Mouse (Mus musculus) midbrain, embryonic 11.5 days (tissue): Measurements from ENCODE around the gene Cfap54. TPM values are rescaled to one million over a fixed set of nuclear protein-coding genes. Genes with fewer than 3 reads are reported as not detected.

ENCODE experiments used
- ATAC-seq: fragments of 200-750 bp; cut with Nextera tagmentation; 2 replicates; pipeline ENCODE4 v1.8.0; 2017; ENCODE audit warnings: moderate TSS enrichment, moderate library complexity; ENCODE audit not compliant: low FRiP score
- DNase-seq: peaks from one replicate; pipeline ENCODE4 v3.0.0; 2015; ENCODE audit warnings: low spot score; ENCODE audit errors: missing footprints
- H3K27ac ChIP-seq: fragments of 300-500 bp; sonication (generic); 2 replicates; pipeline ENCODE4 v1.5.1; 2014; ENCODE audit warnings: low read depth, low read length
- H3K27me3 ChIP-seq: fragments of 300-500 bp; sonication (generic); 2 replicates; pipeline ENCODE4 v1.6.1; 2014; ENCODE audit warnings: mild to moderate bottlenecking, low read length, moderate library complexity, mixed read lengths; ENCODE audit not compliant: control insufficient read depth, insufficient read depth
- H3K36me3 ChIP-seq: fragments of 300-500 bp; sonication (generic); 2 replicates; pipeline ENCODE4 v1.6.1; 2014; ENCODE audit warnings: mild to moderate bottlenecking, low read length, moderate library complexity, mixed read lengths; ENCODE audit not compliant: control insufficient read depth, insufficient read depth
- H3K4me1 ChIP-seq: fragments of 300-500 bp; sonication (generic); 2 replicates; pipeline ENCODE4 v1.6.1; 2014; ENCODE audit warnings: low read length; ENCODE audit not compliant: control insufficient read depth, insufficient read depth
- H3K4me2 ChIP-seq: fragments of 300-500 bp; sonication (generic); 2 replicates; pipeline ENCODE4 v1.6.1; 2014; ENCODE audit warnings: mild to moderate bottlenecking, moderate library complexity
- H3K4me3 ChIP-seq: fragments of 300-500 bp; sonication (generic); 2 replicates; pipeline ENCODE4 v1.5.1; 2014; ENCODE audit warnings: low read depth, low read length
- H3K9ac ChIP-seq: fragments of 300-500 bp; sonication (generic); 2 replicates; pipeline ENCODE4 v1.6.1; 2014; ENCODE audit warnings: low read length
- H3K9me3 ChIP-seq: fragments of 300-500 bp; sonication (generic); 2 replicates; pipeline ENCODE4 v1.6.1; 2016; ENCODE audit warnings: low read length; ENCODE audit not compliant: control insufficient read depth
- WGBS: fragments of 180-500 bp; shearing (Covaris S2); extraction: QIAGEN DNeasy Blood & Tissue Kit; methylation state at CpG from one replicate; pipeline ENCODE4 v1.1.7; 2014; 5-methylcytosine and 5-hydroxymethylcytosine counted together
- polyA plus RNA-seq: library from polyadenylated mRNA; unstranded; fragments of >200 nt; fragmentation: Nextera tagmentation; extraction: Ambion mirVana; gene quantifications from 2 replicates; pipeline ENCODE4 v1.2.1, GENCODE M21; 2014

Gene Cfap54
- polyA plus RNA-seq, 1 experiment from 2014 or later = 0.89 TPM

GRCm38 (mm10) chr10:93014059-93014795 lies 67.2 kb downstream of the Cfap54 start:
- Histone ChIP-seq H3K4me3 (no peak overlapping the region), H3K9ac (no peak overlapping the region), H3K36me3 (no peaks in the 10 kb centered on the region), H3K4me2 (no peak overlapping the region), H3K9me3 (no peaks in the 10 kb centered on the region), H3K27me3 (no peaks in the 10 kb centered on the region), H3K27ac (no peak overlapping the region), H3K4me1 (no peaks in the 10 kb centered on the region)
- DNase-seq (peak; percentile 97), ATAC-seq (peak; percentile 44; the same call in 1 of the 2 replicates)
- 43% methylated on average over 8 of the region's 8 CpGs for WGBS

DNA sequence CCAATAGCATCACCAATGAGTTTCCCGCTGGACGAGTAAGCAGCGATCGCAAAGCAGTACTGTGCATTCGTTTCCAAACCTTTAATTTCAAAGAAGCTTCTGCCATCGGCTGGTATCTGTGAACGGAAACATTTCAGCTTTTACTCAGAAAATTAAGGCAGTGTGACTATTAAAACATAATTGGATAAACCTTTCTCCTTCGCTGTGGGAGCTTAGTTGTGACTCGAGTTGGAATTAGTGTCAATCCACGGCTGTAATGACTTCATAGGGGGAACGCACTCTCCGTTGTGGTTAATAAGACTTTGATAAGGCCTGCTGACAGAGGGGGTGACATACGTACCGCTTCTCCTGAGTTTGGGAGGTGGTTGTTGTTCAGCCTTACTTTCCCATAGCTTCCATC lies 70.3 kb downstream of the Cfap54 start:
- DNase-seq (no peak), ATAC-seq (no peak)
- H3K27me3 ChIP-seq = no peaks in the 10 kb centered on the region
- no peaks in the 10 kb centered on the region for H3K4me1 ChIP-seq
- WGBS = 85% methylated on average over 14 of the region's 14 CpGs
- no peak overlapping the region for H3K27ac ChIP-seq
- no peaks in the 10 kb centered on the region for H3K9me3 ChIP-seq
- no peak overlapping the region for H3K4me3 ChIP-seq
- H3K9ac ChIP-seq = no peak overlapping the region
- no peaks in the 10 kb centered on the region for H3K36me3 ChIP-seq
- no peak overlapping the region for H3K4me2 ChIP-seq

- no peak overlapping the region for H3K9ac ChIP-seq
- no peak overlapping the region for H3K27ac ChIP-seq
- no peaks in the 10 kb centered on the region for H3K4me1 ChIP-seq
- no peak overlapping the region for H3K4me3 ChIP-seq
- DNase-seq = no peak
- no peaks in the 10 kb centered on the region for H3K9me3 ChIP-seq
- 90% methylated on average over 3 of the region's 3 CpGs for WGBS
- ATAC-seq = no peak
- no peaks in the 10 kb centered on the region for H3K36me3 ChIP-seq
- H3K27me3 ChIP-seq = no peaks in the 10 kb centered on the region
- no peak overlapping the region for H3K4me2 ChIP-seq
Measured at GRCm38 (mm10) chr10:93006970-93007369, 74.4 kb downstream of the Cfap54 start.

DNA sequence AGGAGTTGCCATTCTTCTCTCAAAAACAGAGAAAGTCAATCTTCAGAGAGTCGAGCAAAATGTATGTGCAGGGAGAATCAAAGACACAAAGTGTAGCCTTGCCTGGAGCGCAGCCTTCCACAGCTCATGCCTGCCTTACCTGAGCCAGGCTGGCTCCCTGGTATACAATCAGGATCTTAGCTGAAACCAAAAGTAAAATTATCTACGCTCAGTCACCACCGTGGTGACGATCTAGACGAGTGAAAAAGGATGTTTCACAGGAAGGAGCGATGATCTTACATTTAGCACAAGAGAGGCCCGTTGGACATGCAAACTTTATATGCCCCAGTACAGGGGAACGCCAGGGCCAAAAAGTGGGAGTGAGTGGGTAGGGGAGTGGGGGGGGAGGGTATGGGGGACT lies 75.0 kb downstream of the Cfap54 start:
- no peaks in the 10 kb centered on the region for H3K27me3 ChIP-seq
- H3K9ac ChIP-seq = no peak overlapping the region
- no peak overlapping the region for H3K4me3 ChIP-seq
- H3K27ac ChIP-seq = no peak overlapping the region
- H3K9me3 ChIP-seq = no peaks in the 10 kb centered on the region
- ATAC-seq (no peak), DNase-seq (no peak)
- no peaks in the 10 kb centered on the region for H3K36me3 ChIP-seq
- H3K4me1 ChIP-seq = no peaks in the 10 kb centered on the region
- no peak overlapping the region for H3K4me2 ChIP-seq
- 84% methylated on average over 9 of the region's 9 CpGs for WGBS

GRCm38 (mm10) chr10:92998536-92998935 lies 82.9 kb downstream of the Cfap54 start:
- no peak overlapping the region for H3K4me3 ChIP-seq
- ATAC-seq = no peak
- no peak overlapping the region for H3K27ac ChIP-seq
- peak; percentile 67 for DNase-seq
- no peaks in the 10 kb centered on the region for H3K9me3 ChIP-seq
- no peaks in the 10 kb centered on the region for H3K36me3 ChIP-seq
- H3K9ac ChIP-seq = no peak overlapping the region
- H3K4me1 ChIP-seq = no peaks in the 10 kb centered on the region
- 86% methylated on average over 9 of the region's 9 CpGs for WGBS
- no peak overlapping the region for H3K4me2 ChIP-seq
- H3K27me3 ChIP-seq = no peaks in the 10 kb centered on the region

- H3K36me3 ChIP-seq = no peaks in the 10 kb centered on the region
- H3K4me2 ChIP-seq = no peak overlapping the region
- ATAC-seq (no peak), DNase-seq (no peak)
- no peaks in the 10 kb centered on the region for H3K27me3 ChIP-seq
- no peak overlapping the region for H3K27ac ChIP-seq
- H3K9ac ChIP-seq = no peak overlapping the region
- no peak overlapping the region for H3K4me3 ChIP-seq
- H3K9me3 ChIP-seq = no peaks in the 10 kb centered on the region
- no peaks in the 10 kb centered on the region for H3K4me1 ChIP-seq
- WGBS = 92% methylated on average over 7 of the region's 7 CpGs
Measured at GRCm38 (mm10) chr10:92995186-92995585, 86.2 kb downstream of the Cfap54 start.

DNA sequence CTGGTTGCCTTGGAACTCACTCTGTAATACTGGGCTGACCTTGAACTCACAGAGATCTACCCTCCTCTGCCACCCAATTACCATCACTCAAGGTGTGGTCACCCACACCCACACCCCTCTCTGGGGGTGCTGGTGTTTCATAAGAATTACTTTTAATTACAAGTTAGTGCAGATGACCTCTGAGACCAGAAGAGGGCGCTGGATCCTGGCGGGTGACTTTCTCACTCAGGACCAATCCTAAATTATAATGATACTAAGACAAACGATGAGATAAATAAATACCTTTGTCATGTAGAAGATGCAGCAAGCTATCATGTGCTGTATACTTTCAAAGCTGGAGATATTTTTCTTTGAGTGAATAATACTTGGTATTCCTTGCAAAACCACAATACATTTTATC lies 87.1 kb downstream of the Cfap54 start:
- Histone ChIP-seq H3K4me2 (no peak overlapping the region), H3K9ac (no peak overlapping the region), H3K36me3 (no peaks in the 10 kb centered on the region), H3K9me3 (no peaks in the 10 kb centered on the region), H3K27me3 (no peaks in the 10 kb centered on the region), H3K4me1 (no peaks in the 10 kb centered on the region), H3K27ac (no peak overlapping the region), H3K4me3 (no peak overlapping the region)
- no peak for ATAC-seq
- 65% methylated on average over 3 of the region's 3 CpGs for WGBS
- no peak for DNase-seq

- Histone ChIP-seq H3K9me3 (no peaks in the 10 kb centered on the region), H3K4me2 (no peak overlapping the region), H3K9ac (no peak overlapping the region), H3K27me3 (no peaks in the 10 kb centered on the region), H3K27ac (no peak overlapping the region), H3K4me1 (no peaks in the 10 kb centered on the region), H3K4me3 (no peak overlapping the region), H3K36me3 (no peaks in the 10 kb centered on the region)
- ATAC-seq (no peak), DNase-seq (no peak)
Measured at GRCm38 (mm10) chr10:92992526-92992925, 88.9 kb downstream of the Cfap54 start.

GRCm38 (mm10) chr10:92990576-92990975 lies 90.8 kb downstream of the Cfap54 start:
- no peaks in the 10 kb centered on the region for H3K27me3 ChIP-seq
- H3K9me3 ChIP-seq = no peaks in the 10 kb centered on the region
- no peaks in the 10 kb centered on the region for H3K36me3 ChIP-seq
- WGBS = 92% methylated on average over 2 of the region's 2 CpGs
- ATAC-seq = no peak
- DNase-seq = no peak
- no peak overlapping the region for H3K4me2 ChIP-seq
- H3K4me1 ChIP-seq = no peaks in the 10 kb centered on the region
- H3K9ac ChIP-seq = no peak overlapping the region
- H3K4me3 ChIP-seq = no peak overlapping the region
- H3K27ac ChIP-seq = no peak overlapping the region
